Mouse (Mus musculus) erythroid progenitor cell, adult 5-6 weeks (primary cell): ENCODE measurements around the gene Gm17387. TPM values are rescaled to one million over a fixed set of nuclear protein-coding genes. Genes with fewer than 3 reads are reported as not detected.

Experiments used
- ATAC-seq: replicated peaks from 2 replicates; pipeline ENCODE4 v1.8.0; 2016; ENCODE audit warnings: moderate number of reproducible peaks, mild to moderate bottlenecking, moderate TSS enrichment, inconsistent platforms; ENCODE audit not compliant: poor library complexity, low FRiP score, severe bottlenecking
- total RNA-seq, 2 experiments: library from RNA; stranded (forward) in 1 of 2; stranded (reverse) in 1 of 2; fragments of 150-400 nt in 1 of 2; fragments of 186-747, 209-891 nt in 1 of 2; gene quantifications; 2 replicates each; pipeline versions ENCODE4 v1.2.3 to v1.2.4; 2015 to 2017; ENCODE audit warnings: low replicate concordance in 2 of 2

Gene Gm17387
- total RNA-seq (2015; ENCODE audit: low replicate concordance) (not detected in 2 replicates), total RNA-seq (2017; ENCODE audit: low replicate concordance) (not detected in 2 replicates)

GRCm38 (mm10) chr7:141028831-141029230, at the start of gene Gm17387:
Gm17387 (plus strand) TSS chr7:141029131.
- no peak for ATAC-seq

GRCm38 (mm10) chr7:140981704-140982103, 47.2 kb upstream of the Gm17387 start:
- no peak for ATAC-seq

GRCm38 (mm10) chr7:140982971-140983370, 46.0 kb upstream of the Gm17387 start:
- ATAC-seq = no peak

GRCm38 (mm10) chr7:140987182-140988138, 41.5 kb upstream of the Gm17387 start:
- ATAC-seq = no peak

- no peak for ATAC-seq
Measured at GRCm38 (mm10) chr7:140989022-140989421, 39.9 kb upstream of the Gm17387 start.

- no peak for ATAC-seq
Measured at GRCm38 (mm10) chr7:140990185-140990584, 38.7 kb upstream of the Gm17387 start.

GRCm38 (mm10) chr7:140990622-140991021, 38.3 kb upstream of the Gm17387 start:
- ATAC-seq = no peak

- ATAC-seq = no peak
Measured at GRCm38 (mm10) chr7:140991117-140991689, 37.7 kb upstream of the Gm17387 start.

GRCm38 (mm10) chr7:140997817-140998216, 31.1 kb upstream of the Gm17387 start:
- ATAC-seq = no peak

- no peak for ATAC-seq
Measured at GRCm38 (mm10) chr7:140998853-140999700, 29.9 kb upstream of the Gm17387 start.

- no peak for ATAC-seq
Measured at GRCm38 (mm10) chr7:141000881-141001708, 27.8 kb upstream of the Gm17387 start.

GRCm38 (mm10) chr7:141003248-141004010, 25.5 kb upstream of the Gm17387 start:
- ATAC-seq = no peak

- no peak for ATAC-seq
Measured at GRCm38 (mm10) chr7:141006446-141006845, 22.5 kb upstream of the Gm17387 start.

GRCm38 (mm10) chr7:141006914-141007313, 22.0 kb upstream of the Gm17387 start:
- no peak for ATAC-seq

GRCm38 (mm10) chr7:141008312-141008761, 20.6 kb upstream of the Gm17387 start:
- no peak for ATAC-seq

GRCm38 (mm10) chr7:141008938-141009660, 19.8 kb upstream of the Gm17387 start:
- peak; percentile 79 for ATAC-seq

GRCm38 (mm10) chr7:141009665-141010064, 19.3 kb upstream of the Gm17387 start:
- ATAC-seq = peak; percentile 43

- peak; percentile 24; the same call in 1 of the 2 replicates for ATAC-seq
Measured at GRCm38 (mm10) chr7:141010593-141010992, 18.3 kb upstream of the Gm17387 start, which contains the start of gene Ifitm3. Ifitm3 (minus strand) TSS chr7:141010770.
